Mouse (Mus musculus) thymus, postnatal 14 days (tissue): ENCODE measurements around the gene Prl6a1.

Experiments used
- DNase-seq: peaks from one replicate; pipeline ENCODE4 v3.0.0; 2021

Gene Prl6a1

GRCm38 (mm10) chr13:27312334-27313225, at the start of gene Prl6a1:
Gene Prl6a1, plus strand, starts transcription at chr13:27312627.
- no peak for DNase-seq

- DNase-seq: no peak
These were observed 22.6 kb downstream of the Prl6a1 start for GRCm38 (mm10) chr13:27334989-27335388.

GRCm38 (mm10) chr13:27342733-27343275, 30.4 kb downstream of the Prl6a1 start:
- DNase-seq: no peak

GRCm38 (mm10) chr13:27345373-27345772, 32.9 kb downstream of the Prl6a1 start, which contains the start of gene Prl8a2:
Gene Prl8a2, plus strand, starts transcription at chr13:27345673.
- DNase-seq: no peak
